Mouse (Mus musculus) kidney, adult 8-10 months (tissue): ENCODE data around the gene Mad2l2.

ENCODE experiments used
- DNase-seq, 2 experiments: peaks; one replicate each; pipeline ENCODE4 v3.0.0; 2022

The Mad2l2 gene

DNA sequence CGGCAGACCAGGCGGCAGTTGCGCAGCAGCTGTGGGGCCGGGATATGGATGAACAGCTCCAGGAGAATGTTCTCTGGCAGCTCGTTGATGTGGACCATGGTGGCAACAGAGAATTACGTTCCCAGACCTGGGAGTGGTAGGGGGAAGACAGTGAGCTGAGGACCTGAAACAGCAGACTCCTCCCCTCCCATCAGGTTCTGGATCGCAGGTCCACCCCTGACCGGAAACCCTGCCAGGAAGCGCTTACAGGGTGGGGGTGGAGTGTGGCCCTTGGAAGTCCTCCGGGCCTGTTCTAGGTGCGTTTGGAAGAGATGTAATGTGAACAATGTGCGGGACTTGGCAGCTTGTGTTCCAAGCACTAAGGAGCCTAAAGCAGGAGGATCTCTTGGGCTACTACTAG, 19.4 kb downstream of the Mad2l2 start:
- no peak for DNase-seq

DNA sequence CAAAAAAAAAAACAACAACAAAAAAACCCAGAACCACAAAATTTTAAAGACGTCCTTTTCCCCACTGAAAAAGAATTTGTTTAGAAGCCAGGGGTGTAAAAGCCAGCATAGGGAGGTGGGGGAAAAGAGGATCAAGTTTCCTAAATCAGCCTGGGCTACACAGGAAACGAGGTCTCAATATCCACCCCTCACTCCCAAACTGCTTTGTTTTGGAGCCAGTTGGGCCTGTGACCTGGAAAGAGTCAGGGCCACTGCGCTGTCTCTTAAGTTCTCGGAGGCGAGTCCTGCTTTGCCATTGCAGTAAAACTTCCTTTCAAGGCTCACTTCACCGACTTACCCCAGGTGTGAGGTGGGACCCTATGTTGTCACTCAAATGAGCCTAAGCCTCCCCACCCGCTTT, 20.1 kb downstream of the Mad2l2 start:
- no peak for DNase-seq

DNA sequence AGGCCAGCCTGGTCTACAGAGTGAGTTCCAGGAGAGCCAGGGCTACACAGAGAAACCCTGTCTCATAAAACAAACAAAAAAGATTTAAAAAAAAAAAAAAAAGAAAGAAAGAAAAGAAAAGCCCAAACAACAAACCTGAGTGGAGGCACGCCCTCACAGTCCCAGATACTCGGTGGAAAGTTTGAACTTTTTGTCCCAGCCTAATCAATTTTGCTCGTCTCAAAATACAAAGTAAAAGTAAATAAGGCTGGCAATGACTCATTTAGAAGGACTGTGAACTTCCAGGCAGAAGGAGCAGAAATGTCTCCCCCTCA, 20.7 kb downstream of the Mad2l2 start:
- DNase-seq = no peak

DNA sequence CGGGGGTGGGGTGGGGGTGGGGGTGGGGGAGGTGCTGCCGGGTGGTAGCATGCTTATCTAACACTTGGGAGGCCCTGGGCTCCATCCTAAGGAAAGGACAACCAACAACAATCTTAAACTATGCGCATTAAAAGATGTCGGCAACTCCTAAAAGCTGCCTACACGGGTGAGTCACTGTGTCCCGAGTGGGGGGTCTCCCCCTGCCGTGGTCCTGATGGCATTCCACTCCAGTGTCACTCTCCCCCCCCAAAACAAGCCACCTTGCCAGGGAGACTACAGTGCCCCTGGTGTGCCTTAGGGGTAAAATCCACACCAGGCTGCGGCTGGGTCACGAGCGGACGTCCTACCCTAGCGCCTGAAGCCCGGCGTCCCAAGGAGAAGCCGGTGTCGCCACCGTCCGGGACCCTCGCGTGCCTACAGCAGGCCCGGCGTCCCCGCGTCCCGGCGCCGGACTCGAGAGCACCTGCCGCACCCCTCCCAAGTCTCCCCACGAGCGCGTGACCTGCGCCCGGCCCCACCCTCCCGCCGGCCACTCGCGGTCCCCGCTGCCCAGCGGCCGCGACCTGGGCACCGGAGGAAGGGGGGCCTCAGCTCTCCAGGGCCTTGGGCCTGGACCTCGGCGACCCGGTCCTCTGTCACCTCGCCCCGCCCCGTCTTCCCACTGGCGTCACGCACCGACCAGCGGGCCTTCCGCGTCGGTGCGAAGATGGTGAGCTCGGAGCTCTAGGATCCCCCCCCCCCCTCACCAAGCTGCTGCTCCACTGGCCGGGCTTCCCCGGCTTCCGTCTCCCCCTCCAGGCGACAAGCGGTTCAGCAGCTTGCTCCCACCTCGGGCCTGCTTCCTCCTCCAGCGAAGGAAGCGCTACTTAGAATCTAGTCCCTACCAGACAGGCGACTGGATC, 21.3 kb downstream of the Mad2l2 start, which contains the start of gene Fbxo6:
Gene Fbxo6 (minus strand): TSS at position 874 of the 902 bp plus-strand sequence.
- peak; percentile 80 to 84 for DNase-seq

- no peak for DNase-seq
Measured at GRCm38 (mm10) chr4:148152547-148152946, 22.4 kb downstream of the Mad2l2 start.

GRCm38 (mm10) chr4:148154006-148154405, 23.8 kb downstream of the Mad2l2 start:
- DNase-seq = no peak

GRCm38 (mm10) chr4:148154982-148155381, 24.8 kb downstream of the Mad2l2 start:
- DNase-seq = peak in 1 of 2 experiments; percentile 55

DNA sequence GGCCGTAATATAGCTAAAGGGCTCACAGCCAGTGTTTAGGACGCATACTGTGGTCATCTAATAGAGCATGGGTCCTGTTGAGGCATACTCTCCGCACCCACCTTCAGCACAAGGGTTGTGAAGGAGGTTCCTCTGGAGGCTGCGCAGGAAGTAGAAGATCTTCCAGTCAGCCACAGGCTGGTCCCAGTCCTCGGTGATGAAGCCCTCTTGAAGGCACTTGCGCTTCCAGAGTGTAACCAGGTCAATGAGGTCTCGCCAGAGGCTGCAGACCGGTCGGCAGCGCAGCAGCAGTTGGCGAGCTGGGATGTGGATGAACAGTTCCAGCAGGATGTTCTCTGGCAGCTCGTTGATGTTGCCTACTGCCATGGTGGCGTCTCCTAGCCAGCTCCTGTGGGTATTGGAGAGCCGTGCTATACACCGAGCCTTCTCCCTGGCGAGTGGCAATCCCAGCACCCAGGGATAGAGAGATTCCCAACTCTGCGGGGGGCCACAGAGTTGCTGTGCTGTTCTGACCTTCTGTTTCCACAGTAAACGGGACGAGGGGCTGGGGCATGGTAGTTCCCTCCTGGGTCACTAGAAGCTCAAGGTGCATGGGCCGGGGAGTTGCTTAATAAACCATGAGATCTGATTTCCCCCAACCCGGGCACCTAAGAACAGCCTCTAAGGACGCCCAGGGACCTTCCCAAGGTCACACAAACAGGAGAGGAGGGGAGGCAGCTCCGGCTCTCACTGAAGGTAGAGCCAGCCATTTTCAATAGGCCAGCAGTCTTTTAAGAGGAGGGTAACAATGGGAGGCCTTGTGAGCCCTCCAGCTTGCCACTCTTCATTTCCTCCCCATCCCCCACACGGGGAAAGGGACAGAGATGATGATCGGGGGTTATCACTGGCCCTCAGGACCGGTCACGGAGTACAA, 28.5 kb downstream of the Mad2l2 start:
- peak in 1 of 2 experiments; percentile 29 for DNase-seq

DNA sequence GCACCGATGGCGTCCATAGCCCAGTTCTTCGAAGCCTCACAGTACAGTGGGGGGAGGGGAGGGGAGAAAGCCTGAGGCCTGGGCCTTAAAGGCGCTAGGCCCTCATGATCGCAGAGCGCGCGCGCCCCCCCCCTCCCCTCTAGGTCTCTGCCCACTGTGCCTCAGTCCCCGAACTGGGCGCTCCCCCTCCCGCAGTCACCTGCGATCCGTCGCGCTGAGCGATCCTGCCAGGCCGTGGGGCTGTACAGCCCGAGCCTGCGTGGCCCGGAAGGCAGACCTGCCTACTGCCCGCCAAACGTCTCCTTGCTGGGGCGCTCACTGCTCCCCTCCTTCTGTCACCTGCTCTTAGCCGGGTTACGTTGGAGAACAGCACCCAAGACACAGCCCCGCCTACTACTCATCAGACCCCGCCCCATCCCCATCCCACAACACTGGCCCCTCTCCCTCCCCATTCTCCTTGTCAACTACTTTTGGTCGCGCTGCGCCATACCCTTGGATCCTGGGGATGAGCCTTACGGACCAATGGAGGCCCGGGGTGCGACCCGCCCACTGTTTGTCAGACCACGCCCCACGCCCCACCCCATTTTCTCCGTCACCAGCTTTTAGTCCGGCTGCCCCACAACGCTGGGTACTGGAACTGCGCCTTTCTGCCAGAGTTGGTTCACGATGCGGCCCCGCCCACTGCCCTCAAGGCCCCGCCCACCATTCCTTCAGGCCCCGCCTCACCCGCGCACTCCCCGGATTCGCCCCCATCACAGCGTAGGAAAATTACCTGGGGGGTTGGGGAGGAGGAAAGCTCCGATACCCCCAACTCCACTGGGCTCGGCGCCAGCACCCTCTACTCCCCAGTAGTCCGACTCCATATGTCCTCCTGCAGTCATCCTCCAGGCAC, 29.6 kb downstream of the Mad2l2 start:
- DNase-seq = peak; percentile 97 to 98

DNA sequence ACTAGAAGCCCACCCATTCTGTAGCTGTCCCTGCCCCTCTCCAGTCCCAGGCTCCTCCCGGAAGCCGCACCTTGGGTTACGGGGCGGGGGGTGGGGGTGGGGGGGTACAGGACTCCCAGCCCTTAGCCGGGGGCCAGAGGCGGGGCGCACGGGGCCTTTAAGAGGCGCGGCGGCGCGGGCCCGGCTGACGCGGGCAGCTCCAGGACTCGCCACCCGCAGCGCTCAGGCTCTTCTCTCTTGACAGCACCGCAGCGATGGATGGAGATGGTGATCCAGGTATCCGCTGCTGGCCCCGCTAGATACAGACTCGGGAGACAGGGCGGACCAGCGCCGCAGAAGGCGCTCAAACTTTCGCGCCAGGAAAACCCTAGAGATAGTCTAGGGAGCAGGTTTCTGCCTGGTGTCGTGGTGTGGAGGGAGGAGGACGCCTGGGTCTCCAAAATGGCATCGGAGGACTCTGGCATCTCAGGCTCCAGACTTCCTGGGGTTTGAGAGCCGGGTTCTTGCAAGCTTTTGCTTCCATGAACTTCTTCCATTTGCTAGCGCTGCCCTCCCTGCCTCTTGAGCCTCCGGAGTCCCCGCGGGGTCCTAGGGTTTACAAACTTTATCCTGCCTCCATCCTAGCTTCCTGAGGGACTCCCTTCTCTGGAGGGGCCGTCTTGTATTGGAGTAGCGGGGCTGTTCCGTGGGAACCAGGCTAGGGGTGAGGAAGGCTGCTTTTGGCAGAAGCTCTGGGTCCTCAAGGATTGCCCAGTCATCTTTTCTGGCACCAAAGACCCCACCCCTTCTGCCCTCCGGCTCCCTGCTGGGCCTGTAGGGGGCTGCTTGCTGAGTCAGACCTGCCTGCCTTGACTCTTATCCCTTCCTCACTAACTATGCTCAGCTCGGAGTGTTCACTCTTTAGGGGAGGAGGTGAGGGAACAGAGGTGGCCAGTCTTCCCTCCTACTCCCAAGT, 30.5 kb downstream of the Mad2l2 start, which contains the start of the genes Fbxo44 and Fbxo2:
Gene Fbxo44 (minus strand): TSS at position 47 of the 955 bp plus-strand sequence.
Gene Fbxo2 (plus strand): TSS at position 186 of the 955 bp plus-strand sequence.
- peak; percentile 32 to 50 for DNase-seq

- peak; percentile 85 to 89 for DNase-seq
Measured at GRCm38 (mm10) chr4:148164002-148164439, 33.8 kb downstream of the Mad2l2 start.

- DNase-seq = no peak
Measured at GRCm38 (mm10) chr4:148164461-148164860, 34.3 kb downstream of the Mad2l2 start.

DNA sequence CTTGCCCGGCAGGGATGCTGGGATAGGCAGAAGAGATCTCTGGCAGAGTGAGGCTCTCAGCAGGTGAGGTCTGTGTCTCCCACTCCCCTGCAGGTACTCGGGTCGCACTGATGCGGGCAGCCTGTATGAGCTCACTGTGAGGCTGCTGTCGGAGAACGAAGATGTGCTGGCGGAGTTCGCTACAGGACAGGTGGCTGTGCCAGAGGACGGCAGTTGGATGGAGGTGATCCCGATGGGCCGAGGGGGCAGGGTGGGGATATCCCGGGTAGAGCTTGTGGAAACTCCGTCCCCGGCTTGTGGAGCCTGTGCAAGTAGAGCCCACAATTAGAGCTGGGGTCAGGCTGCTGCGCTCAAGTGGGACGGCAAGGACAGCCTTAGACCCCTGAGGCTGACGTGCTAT, 35.4 kb downstream of the Mad2l2 start:
- no peak for DNase-seq

- DNase-seq = no peak
Measured at GRCm38 (mm10) chr4:148166431-148166830, 36.2 kb downstream of the Mad2l2 start.

DNA sequence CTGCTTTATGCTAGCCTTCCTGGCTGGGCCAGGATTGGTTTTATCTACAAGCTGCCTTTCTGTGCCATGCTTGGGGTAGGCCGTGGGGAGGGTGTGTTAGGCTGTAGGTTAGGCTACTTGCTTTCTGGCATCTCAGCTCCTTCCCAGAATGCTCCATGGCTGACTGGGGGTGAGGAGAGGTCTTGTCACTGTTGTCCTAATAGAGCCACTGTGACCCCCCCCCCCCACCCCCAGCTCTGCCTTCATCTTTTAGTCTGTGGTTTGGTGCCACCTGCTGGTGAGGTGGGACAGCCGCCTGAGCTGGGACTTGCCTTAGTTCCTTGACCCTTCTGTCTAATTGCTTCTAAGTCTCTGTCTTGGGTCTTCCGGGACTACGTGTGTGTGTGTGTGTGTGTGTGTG, 36.8 kb downstream of the Mad2l2 start:
- DNase-seq = peak in 1 of 2 experiments; percentile 72

- DNase-seq = peak in 1 of 2 experiments; percentile 47
Measured at GRCm38 (mm10) chr4:148168287-148168686, 38.1 kb downstream of the Mad2l2 start.

GRCm38 (mm10) chr4:148169586-148169985, 39.4 kb downstream of the Mad2l2 start:
- no peak for DNase-seq

DNA sequence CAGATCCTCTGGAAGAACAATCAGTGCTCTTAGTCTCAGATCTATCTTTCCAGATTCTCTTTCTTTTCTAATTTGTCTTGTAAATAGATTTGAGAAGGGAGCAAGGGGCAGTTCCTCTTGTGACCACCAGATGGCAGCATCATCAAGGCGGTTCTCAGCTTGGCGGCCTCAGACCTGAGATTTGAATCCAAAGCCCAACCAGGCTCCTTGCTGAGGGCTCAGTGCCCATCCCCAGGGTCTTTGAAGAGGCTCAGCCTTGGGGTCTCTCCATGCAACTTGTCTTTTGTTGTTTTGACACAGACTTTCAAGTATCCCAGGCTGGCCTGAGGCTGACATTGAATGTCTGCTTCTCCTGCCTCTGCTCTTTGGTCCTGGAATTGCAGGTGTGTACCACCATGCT, 40.7 kb downstream of the Mad2l2 start:
- peak in 1 of 2 experiments; percentile 39 for DNase-seq

DNA sequence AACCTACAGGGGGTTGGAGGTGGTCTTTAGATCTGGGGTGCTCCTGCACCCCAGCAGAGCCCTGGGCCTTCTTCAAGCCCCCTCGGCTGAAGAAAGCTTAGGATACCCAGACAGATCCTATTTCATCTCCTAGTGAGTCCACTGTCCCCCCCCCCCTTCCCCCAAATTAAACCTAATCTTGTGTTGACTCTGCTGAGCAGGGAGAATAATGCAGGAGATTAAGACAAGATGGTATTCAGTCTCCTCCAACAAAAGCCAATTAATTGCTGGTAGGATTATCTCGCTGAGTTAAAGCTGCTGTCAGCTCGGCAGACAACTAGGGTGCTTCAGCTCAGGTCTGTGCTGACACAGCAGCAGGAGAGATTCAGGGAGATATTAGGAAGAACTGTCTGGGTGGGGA, 41.1 kb downstream of the Mad2l2 start:
- no peak for DNase-seq

DNA sequence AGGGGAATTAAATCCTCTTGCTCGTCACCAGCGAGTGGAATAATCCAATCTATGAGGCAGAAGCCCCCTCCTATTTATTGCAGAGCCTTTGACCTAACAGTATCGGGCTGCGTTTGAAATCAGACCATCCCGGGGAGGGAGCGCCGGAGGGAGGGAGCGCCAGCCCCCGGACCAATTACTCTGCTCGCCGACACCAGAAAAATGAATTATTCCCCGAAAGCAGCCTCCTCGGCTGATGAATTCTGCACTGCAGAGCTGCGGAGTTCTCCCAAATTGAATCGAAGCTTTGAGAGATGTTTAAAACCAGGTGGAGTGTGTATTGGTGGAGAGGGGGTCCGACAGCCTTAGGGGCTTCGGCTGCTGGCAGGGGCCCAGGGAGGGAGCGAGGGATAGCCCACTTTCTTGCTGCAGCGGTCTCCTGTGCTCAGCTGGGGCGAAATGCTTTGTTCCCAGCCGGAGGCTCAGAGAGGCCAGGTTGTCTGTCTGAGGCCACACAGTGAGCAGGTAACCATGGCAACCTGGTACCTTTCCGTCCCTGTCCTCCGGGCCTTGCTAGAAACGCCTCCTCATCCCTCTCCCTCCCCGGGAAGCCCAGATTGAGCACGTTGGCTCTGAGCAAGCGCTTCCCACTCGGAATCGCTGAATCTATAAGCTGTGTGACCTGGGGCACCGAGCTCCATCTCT, 43.8 kb downstream of the Mad2l2 start:
- no peak for DNase-seq

DNA sequence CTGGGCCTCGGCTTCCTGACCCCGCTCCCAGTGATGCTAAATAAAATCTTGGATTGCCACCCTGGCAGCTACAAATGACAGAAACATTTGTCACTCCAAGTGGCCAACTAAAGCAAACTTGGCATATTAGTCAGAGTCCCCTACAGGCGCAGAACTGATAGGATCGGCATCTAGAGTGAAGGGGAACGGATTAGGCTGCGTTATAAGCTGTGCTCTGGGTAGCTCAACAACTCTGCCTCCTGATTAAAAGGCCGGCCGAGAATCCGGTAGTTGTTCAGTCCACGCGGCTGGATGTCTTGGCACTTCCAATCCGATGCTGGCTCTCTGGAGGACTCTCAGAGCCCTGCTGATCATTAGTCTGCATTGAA, 44.3 kb downstream of the Mad2l2 start:
- DNase-seq = no peak
